Mouse (Mus musculus) lung, postnatal 0 days (tissue): ENCODE measurements around the gene Hsp90ab1.

Experiments
- CTCF ChIP-seq: IDR thresholded peaks from 2 replicates; pipeline ENCODE4 v1.5.1; 2016; ENCODE audit warnings: antibody characterized with exemption, mild to moderate bottlenecking
- EP300 ChIP-seq: IDR thresholded peaks from 2 replicates; pipeline ENCODE4 v1.6.1; 2016; ENCODE audit warnings: antibody characterized with exemption, mild to moderate bottlenecking, control low read depth

DNA sequence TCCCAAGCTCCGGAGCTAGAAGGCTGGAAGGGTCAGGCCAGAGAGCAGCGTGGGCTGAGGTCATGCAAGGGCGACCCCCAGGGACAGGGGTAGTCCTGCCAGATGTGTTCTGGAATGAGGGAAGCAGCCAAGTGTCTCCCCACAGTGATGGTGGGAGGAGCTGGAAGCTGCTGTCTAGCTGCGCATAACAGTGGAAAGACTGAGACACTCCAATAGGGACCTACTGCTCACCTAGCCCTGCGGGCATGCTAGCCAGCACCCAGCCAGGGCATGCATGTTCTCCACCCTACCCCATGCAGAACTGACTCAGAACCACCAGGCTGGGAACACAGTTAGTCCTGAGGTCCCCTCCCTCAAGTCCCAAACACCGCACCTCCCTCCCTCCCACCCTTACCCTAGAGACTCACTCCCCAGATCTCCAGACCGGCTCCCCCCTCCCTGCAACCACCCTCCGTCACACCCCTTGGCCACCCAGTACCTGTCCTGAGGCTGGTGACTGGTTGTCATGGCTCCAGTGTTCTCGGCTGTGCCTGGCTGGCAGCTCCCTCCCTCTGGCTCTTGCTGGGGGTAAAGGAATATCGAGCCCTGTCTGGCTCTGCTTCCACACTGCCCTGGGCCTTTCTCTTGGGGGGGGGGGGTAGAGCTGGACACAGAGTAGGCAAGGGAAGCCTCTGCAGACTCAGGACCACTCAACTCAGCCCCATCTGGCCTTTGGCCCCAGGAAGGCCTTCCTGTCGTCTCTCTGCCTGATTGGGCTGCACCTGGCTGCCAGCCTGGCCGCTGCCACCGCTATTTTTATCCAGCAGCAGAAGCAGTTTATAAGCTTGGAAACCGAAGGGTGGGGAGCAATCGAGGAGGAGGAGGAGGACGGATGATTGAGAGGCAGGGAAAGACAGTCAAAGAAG, 18.9 kb upstream of the Hsp90ab1 start:
- no peak for TF ChIP-seq EP300
- no peak for TF ChIP-seq CTCF
